Mouse (Mus musculus) spleen, postnatal 4 days (tissue): ENCODE results near the gene Fbxo17.
A peak's percentile ranks its signal among the peaks of the same experiment; 100 is the strongest.

Experiments used
- DNase-seq, 2 experiments: peaks; one replicate each; pipeline ENCODE4 v3.0.0; 2022; ENCODE audit warnings: low spot score in 2 of 2

Gene Fbxo17

GRCm38 (mm10) chr7:28766910-28767309 is 50.3 kb downstream of the Fbxo17 start:
- DNase-seq, result no peak

GRCm38 (mm10) chr7:28767462-28767965 is 50.9 kb downstream of the Fbxo17 start, which contains the start of gene Nfkbib:
Gene Nfkbib, minus strand, starts transcription at chr7:28767512.
- no peak for DNase-seq

GRCm38 (mm10) chr7:28769414-28769958 is 52.9 kb downstream of the Fbxo17 start:
- DNase-seq, result no peak

- peak in 1 of 2 experiments; percentile 33 for DNase-seq
These were observed 53.7 kb downstream of the Fbxo17 start for GRCm38 (mm10) chr7:28770309-28770708.

- DNase-seq, result no peak
These were observed 55.3 kb downstream of the Fbxo17 start for GRCm38 (mm10) chr7:28771867-28772266.

GRCm38 (mm10) chr7:28773163-28773562 is 56.6 kb downstream of the Fbxo17 start:
- no peak for DNase-seq

GRCm38 (mm10) chr7:28774164-28774563 is 57.6 kb downstream of the Fbxo17 start:
- DNase-seq, result no peak

- DNase-seq, result no peak
These were observed 58.5 kb downstream of the Fbxo17 start for GRCm38 (mm10) chr7:28775129-28775528.

- no peak for DNase-seq
These were observed 62.2 kb downstream of the Fbxo17 start for GRCm38 (mm10) chr7:28778825-28779224.

- peak; percentile 90 to 97 for DNase-seq
These were observed 63.6 kb downstream of the Fbxo17 start for GRCm38 (mm10) chr7:28780067-28780658.

GRCm38 (mm10) chr7:28780857-28781256 is 64.3 kb downstream of the Fbxo17 start:
- no peak for DNase-seq

GRCm38 (mm10) chr7:28781261-28781663 is 64.7 kb downstream of the Fbxo17 start:
- peak in 1 of 2 experiments; percentile 49 for DNase-seq

GRCm38 (mm10) chr7:28785161-28785560 is 68.6 kb downstream of the Fbxo17 start:
- no peak for DNase-seq
